Mouse (Mus musculus): ENCODE data around the gene Rabl6.
A peak's percentile ranks its signal among the peaks of the same experiment; 100 is the strongest.

Gene Rabl6

DNA sequence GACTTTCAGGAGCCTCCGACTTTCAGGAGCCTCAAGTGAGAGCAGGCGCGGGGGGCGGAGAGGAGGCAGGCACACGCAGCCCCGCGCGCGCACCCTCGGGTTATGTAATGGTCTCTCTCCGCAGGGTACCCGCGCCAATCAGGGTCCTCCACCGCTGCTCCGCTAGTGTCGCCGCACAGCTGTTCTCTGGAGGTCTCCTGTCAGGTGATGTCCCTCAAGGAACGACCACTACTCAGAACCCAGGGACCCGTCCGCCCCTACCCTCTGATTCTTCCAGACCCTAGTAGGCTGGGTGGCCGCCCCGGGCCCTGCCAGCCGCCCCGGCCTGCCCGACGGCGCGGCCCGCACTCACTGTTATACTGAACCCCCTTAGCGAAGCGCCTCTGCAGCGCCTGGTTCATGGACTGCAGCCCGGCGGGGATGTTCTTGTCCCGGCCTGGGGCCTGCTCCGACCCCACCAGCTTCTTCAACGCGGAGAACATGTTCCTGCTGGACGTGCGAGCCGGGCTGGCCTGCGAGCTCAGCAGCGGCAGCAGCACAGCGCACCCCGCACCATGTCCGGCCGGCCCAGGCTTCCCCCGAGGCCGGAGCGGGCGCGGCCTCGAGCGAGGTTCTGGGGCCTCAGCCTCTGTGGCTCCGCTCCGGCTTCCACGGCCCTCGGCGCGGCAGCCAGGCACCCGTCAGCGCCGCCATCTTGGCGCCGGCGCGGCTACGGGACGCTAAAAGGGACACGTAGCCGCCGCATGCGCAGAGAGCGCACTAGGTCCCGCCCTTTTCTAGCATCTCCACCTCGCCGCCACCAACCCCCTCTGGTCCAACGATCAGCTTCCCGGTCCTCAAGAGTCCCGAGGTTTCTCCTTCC lies at the start of gene Rabl6:
TSS of gene Rabl6 (minus strand) at position 761 of the 862 bp plus-strand sequence.
- DNase-seq: peak; percentile 92

- no peak for DNase-seq
Measured at GRCm38 (mm10) chr2:25657652-25658051, 49.3 kb upstream of the Rabl6 start, which contains the start of gene Lcn5. Gene Lcn5, plus strand, starts transcription at chr2:25657952.

DNA sequence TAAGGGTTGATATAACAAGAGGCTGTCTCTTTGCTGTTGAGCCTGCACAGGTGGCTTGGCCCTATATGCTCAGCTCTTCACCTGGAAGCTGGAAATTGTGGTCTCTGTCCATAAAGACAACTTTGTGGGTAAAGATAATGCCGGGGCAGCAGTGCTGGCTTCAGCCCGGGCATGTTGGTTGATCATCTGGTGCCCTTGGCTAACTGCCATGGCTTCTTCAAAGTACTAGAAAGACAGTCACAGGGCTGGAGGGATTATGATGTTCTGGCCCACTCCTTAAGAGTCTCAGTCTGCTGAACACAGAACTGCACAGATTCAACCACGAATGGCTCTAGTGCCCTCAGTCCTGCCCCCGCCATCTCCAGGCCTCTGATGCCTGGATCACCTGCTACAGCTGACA lies 48.9 kb upstream of the Rabl6 start:
- DNase-seq: no peak

DNA sequence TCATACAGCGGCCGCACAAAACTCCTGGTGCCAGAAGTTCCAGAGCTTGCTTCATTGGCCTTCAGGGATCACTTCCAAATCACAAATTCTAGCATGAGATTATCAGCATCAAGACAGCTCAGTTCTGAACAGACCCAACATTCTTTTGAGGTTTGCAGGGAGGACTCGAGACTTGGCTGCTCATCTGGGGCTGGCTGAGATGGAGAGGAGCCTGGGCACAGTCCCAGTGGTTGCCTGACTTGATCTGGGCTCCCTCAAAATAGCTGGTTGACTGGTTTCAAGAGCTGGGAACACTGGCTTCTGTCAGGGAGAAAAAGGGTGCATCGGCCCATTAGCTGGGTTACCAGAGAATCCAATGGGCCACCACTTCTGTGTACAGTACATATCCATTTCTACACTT lies 48.4 kb upstream of the Rabl6 start:
- DNase-seq: no peak

DNA sequence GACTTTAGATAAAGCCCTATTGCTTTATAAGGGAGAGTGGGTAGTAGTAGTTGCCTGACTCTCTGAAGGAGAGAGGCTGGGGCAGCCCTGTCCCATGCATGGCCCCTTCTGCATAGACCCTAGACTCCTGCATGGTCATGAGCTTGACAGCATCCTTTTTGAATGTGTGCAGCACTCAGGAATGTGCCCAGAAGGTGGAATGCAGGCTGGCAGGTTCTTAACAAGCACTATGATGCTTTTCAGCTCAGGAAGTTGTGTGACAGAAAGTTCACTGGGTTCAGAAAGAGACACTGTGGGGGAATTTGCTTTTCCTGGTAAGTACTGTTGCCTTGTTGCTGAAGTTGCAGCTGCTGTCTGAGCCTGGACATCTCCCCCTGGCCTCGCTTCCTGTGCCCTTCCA lies 46.2 kb upstream of the Rabl6 start:
- DNase-seq: no peak

- DNase-seq: no peak
Measured at GRCm38 (mm10) chr2:25652902-25653301, 44.6 kb upstream of the Rabl6 start, which contains the start of gene Lcn8. Gene Lcn8, plus strand, starts transcription at chr2:25653120.

DNA sequence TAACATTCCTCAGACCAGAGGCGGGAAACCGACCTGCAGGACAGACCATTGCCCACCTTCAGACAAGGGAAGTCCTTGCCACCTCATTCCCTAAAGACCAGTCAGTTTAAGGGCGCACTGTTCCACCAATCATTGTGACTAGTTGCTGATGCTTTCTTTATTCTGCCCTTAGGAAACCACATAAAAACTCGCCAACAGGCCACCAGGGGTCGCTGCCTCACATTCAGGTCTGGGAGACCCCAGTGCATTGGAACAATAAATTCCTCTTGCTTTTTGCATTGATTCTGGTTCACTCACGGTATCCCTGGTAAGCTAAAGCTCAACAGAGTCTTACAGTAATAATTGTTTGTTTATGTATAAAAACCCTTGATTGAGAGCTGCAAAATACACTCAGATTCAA lies 31.6 kb upstream of the Rabl6 start:
- peak; percentile 23 for DNase-seq

GRCm38 (mm10) chr2:25634046-25634445 lies 25.7 kb upstream of the Rabl6 start:
- DNase-seq: no peak

- DNase-seq: no peak
Measured at GRCm38 (mm10) chr2:25633616-25634015, 25.3 kb upstream of the Rabl6 start.

DNA sequence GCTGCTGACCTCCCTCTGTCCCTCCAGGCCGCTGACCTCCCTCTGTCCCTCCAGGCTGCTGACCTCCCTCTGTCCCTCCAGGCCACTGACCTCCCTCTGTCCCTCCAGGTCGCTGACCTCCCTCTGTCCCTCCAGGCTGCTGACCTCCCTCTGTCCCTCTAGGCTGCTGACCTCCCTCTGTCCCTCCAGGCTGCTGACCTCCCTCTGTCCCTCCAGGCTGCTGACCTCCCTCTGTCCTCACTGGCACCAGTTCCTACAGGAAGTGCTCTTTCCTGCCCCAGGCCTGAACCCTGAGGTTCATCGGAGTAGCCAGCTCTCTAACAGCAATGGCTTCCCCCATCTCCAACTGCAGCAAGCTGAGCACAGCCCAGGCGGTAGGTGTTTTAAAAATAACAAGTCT lies 20.4 kb upstream of the Rabl6 start:
- peak; percentile 16 for DNase-seq

DNA sequence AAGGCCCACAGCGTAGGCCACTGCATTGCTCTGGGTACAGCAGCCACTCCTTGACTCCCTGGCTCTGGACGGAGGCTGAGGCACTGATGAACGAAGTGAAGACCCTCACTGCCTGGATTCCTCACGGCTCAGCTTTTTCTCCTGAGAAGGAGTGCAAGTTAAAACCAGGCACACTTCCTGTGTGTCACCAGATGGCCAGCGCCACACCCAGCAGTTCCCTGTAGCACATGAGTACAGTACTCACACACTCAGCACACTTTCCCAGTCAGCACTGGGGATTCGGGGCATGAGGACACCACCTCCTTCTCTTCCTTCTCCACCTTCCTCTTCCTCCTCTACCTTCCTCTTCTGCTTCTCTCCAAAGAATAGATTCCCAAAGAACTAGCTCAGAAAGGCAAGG lies 19.5 kb upstream of the Rabl6 start, which contains the start of gene Fcna:
TSS of gene Fcna (minus strand) at position 220 of the 400 bp plus-strand sequence.
- no peak for DNase-seq

- DNase-seq: no peak
Measured at GRCm38 (mm10) chr2:25625986-25626385, 17.7 kb upstream of the Rabl6 start.

DNA sequence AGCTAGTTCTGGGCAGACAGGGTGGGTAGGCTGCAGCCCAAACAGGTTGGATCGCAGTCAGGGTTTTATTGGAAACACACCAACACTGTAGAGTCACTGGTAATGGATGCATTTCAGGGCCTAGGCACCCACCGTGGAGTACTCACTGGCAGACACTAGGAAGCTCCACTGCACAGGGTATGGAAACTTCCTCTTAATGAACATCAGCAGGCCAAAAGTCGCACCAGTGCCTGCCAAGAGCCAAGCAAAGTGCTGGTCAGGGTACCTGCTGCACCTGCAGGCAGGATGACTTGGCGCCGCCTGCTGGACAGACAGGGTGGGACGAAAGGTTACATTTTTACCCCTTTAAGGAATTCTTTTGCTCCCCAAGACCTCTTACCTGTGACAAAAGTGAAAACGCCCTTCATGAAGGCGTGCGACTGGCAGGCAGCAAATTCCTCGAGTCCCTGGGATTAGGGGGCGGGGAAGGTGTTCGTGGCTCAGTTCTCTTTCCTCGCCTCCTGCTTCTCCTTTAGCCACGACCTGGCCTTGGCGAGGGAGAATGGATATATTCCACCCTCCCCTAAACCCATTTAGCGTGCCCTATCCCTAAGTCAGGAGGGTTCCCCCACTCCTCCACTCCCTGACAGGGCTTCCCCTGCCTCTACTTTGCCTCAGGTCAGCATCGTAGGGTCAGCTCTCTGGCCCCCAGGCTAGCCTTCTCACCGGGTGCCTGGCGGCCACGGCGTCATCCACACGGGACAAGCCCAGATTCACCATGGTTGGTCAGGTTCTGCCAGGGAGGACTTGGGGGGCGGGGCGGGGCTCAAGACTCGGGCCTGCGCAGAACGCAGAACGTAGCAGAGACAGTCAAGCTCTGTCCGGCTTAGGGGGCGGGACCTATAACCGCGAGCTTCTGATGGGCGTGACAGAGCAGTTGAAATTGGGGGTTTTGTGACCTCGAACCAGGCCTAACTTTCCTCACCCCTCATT lies 13.2 kb upstream of the Rabl6 start, which contains the start of gene Tmem141:
TSS of gene Tmem141 (minus strand) at position 777 of the 972 bp plus-strand sequence.
- peak; percentile 90 for DNase-seq

- no peak for DNase-seq
Measured at GRCm38 (mm10) chr2:25620852-25621228, 12.5 kb upstream of the Rabl6 start.

DNA sequence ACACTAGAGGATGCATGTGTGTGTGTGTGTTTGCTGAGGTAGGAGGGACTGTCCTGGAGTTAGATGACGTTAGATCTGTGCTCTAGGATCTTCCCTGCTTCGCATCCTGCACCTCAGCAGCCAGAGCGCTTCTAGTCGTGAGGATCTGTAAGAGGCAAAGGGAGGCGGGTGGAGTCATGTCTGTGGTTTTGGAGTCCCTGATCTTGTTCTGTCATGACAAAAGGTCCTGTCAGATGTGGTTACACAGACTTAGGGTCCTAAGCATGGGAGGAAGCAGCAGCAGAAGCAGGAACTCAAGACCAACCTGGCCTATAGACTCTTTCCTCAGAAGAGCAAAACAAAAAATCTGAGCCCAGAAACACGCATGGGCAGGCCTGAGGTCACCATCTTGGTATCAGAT lies 12.1 kb upstream of the Rabl6 start:
- no peak for DNase-seq

- no peak for DNase-seq
Measured at GRCm38 (mm10) chr2:25617578-25617977, 9.3 kb upstream of the Rabl6 start, which contains the start of gene Ccdc183. Gene Ccdc183, minus strand, starts transcription at chr2:25617678.

- no peak for DNase-seq
Measured at GRCm38 (mm10) chr2:25616398-25616797, 8.1 kb upstream of the Rabl6 start.

DNA sequence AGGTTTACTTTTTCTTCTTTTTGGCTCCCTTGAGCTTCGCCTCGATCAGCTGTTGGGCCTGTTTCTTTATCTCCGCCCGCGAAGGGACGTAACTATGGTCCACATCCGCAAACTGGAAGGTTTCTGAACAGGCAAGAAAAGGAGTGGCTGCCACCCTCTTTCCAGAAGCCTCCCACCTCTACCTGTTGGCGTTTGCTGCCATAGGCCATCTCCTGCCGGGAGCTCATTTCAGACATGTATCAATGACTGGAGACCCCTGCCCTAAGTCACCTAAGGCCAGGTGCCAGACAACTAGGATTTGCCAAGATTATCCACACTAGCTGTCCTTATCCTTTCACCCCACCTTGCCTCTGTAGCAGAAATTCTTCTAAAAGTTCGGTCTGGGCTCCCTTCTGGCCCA lies 350 bp upstream of the Rabl6 start:
- no peak for DNase-seq

DNA sequence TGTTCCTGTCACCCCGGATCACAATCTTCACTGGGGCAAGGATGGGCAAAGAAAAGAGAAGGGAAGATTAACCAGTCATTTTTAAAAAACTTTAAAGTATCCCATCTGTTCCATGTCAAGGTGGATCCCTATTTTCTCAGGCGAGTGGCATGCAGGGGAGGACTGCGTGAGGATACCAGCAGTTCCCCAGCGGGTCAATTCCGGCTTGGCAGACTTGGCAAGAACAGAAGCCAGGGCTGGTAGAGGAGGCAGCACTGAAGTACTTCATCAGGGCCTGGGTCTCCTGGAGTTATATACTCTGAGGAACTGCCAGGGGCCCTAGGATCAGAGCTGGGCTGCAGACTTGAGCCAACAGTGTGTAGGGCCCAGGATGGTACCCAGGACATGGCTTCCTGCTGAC lies 5.8 kb downstream of the Rabl6 start:
- no peak for DNase-seq

DNA sequence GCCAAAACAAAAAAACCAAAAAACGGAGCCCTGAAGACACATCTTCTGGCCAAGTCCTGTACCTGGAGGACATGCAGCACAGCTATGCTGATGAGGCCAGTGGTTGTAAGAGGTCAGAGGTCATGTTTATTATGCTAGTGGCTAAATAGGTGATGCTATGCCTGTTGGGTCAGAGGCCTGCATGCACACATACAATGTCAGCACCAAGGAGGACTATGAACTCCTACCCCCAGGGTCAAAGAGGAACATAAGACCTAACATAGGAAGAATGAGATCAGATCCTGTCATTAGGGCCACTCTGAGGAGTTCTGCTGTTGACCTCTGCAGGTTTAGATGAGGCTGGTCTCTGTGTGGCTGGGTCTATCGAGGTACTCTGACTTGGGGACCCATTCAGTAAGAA lies 8.3 kb downstream of the Rabl6 start:
- no peak for DNase-seq

DNA sequence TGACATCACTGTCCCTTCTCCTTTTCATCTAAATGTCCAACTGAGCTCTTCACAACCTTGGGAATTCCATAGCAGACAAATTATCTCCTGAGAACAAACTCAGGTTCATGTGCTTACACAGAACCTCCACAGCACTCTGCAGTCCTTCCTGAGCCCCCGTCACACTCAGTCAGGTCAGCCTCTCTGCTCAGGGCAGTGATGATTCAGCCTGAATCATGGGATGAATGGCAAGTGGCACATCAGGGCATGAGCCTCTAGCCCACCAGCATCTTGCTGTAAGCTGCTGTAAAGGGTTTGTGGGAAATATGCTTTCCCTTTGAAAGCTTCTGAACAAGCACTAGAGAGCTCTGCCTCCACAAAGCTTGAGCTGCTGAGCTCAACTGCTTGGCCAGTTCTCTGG lies 9.6 kb downstream of the Rabl6 start:
- no peak for DNase-seq

DNA sequence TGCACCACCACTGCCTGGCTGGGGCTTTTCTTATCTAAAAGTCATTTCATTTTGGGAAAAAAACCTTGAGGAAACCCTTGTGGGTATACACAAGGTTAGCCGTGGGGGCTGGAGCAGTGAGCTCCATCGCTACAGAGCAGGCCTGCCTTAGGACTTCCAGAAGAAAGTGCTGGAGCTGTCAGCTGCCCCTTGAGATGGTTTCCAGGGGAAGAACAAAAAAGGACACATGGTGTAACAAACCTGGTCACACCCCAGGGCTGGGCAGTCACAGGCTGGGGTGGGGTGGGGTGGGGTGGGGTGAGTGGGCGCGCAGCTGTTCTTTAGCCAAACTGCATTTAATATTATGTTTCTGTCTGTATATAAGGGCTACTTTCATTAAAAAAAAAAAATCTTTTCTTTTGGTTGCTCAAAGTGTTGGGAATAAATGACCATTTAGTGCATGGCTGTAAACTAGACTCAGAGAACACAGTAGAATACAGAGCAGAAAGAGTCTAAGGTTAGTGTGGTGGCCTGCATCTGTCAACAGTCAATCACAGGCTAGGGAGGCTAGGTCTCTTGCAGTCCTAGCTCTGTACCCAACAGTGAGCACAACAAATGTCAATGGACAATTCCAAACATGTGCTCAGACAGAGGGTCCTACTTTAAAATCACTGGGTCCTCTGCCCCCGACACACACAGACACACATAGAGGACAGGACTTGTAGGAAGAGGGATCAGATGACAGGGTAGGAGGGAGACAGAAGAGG lies 11.4 kb downstream of the Rabl6 start:
- no peak for DNase-seq

DNA sequence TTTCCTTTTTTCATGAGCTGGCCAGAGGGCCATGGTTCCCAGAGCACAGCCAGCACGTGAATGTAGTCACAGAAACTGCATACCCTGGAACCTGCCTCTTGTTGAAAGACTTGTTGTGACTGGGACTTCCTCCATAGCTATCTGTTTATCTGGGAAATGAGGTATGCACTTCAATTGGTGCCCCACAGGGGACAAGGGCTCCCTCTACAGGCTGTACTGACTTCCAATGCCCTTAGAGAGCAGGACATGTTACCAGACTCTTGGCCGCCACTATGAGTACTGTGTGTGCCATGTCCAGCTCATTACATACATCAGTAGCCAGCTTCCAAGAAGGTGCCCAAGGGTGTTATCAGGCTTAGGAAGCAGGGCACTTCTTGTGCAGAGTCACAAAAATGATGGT lies 16.5 kb downstream of the Rabl6 start:
- peak; percentile 43 for DNase-seq

Measured in kidney, adult 18-20 months (tissue).